Mouse (Mus musculus): ENCODE data around the gene Acsf3. TPM values are rescaled to one million over a fixed set of nuclear protein-coding genes. Genes with fewer than 3 reads are reported as not detected.

Gene Acsf3
- polyA plus RNA-seq, 2 experiments, result 5.4 to 5.7 TPM

DNA sequence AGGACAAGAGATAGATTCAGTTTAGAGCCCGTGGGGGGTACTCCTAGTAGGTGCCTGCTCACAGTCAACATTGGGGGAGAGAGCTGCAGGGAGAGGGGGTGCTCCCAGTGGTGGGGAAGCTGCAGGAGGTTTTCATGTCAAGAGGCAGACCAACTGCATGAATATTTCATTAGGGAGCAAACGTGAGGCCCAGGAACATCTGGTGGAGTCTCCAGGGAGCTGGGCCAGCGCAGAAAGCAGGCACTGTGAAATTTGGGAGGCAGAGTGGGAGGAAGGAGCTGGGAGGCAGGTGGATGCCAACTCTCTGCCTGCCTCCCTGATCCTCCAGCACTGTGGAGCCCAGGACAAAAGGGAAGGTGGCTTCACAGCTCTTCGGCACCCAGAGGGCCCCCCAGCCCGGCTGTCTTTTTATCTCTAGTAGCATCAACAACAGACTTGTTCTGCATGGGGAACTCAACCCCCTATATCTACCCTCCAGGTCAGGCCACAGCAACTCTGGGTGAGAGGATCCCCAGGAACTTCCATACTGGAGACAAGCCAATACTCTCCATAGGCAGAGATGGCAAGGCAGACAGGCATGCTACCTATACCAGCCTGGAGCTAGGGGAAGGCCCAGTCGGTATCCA, 25.8 kb upstream of the Acsf3 start:
- H3K36me3 ChIP-seq (replicated peaks; ENCODE audit: control insufficient read depth, insufficient read depth, low read depth), result no peaks in the 10 kb centered on the region
- no peak for DNase-seq (ENCODE audit: low read depth in 3 of 3, low spot score in 3 of 3)
- no peak overlapping the region for H3K4me3 ChIP-seq (ENCODE audit: insufficient read depth in 1 of 2, low read depth in 2 of 2, low read length in 2 of 2)
- no peaks in the 10 kb centered on the region for H3K9me3 ChIP-seq (ENCODE audit: control insufficient read depth, low read length)
- no peak overlapping the region for H3K27ac ChIP-seq
- peaks cover 13% of the 10 kb centered on the region for H3K27me3 ChIP-seq (ENCODE audit: control insufficient read depth, insufficient read depth, low read length)
- H3K4me2 ChIP-seq (ENCODE audit: low read depth), result no peak overlapping the region
- no peak overlapping the region for H3K9ac ChIP-seq (replicated peaks)
- no peak for ATAC-seq (ENCODE audit: insufficient read depth)
- 46% methylated on average over 6 of the region's 6 CpGs for WGBS (ENCODE audit: insufficient replicate concordance)
- TF ChIP-seq EP300 (IDR thresholded peaks at IDR 0.05; ENCODE audit: low read depth) (no peak), CTCF (IDR thresholded peaks at IDR 0.05; ENCODE audit: low read depth) (no peak)
- H3K4me1 ChIP-seq (replicated peaks; ENCODE audit: control insufficient read depth in 2 of 2, insufficient read depth in 2 of 2, low read length in 1 of 2), result no peaks in the 10 kb centered on the region

DNA sequence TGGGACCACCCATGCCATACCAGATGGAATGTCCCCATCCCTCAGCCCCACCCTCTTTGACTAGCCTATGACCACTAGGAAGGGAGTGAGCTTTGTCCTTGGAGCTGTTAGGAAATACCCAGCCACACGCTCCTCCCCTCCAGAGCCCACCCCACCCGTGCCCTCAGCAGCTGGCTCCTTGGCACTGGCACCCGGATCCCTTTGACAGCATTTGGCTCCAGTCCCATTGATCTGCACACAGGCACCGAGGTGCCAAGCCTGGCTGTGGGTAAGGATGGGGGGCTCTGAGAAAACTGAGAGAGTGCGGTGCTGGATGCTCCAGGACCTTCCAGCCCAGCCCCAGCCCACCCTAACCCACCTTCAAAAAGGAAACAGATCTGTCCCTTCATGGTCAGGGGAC, 23.9 kb upstream of the Acsf3 start:
- Histone ChIP-seq H3K36me3 (replicated peaks; ENCODE audit: control insufficient read depth, insufficient read depth, low read depth) (no peaks in the 10 kb centered on the region), H3K9me3 (ENCODE audit: control insufficient read depth, low read length) (no peaks in the 10 kb centered on the region), H3K27ac (no peak overlapping the region), H3K4me3 (ENCODE audit: insufficient read depth in 1 of 2, low read depth in 2 of 2, low read length in 2 of 2) (no peak overlapping the region), H3K9ac (replicated peaks) (no peak overlapping the region), H3K4me2 (ENCODE audit: low read depth) (no peak overlapping the region), H3K4me1 (replicated peaks; ENCODE audit: control insufficient read depth in 2 of 2, insufficient read depth in 2 of 2, low read length in 1 of 2) (no peaks in the 10 kb centered on the region), H3K27me3 (ENCODE audit: control insufficient read depth, insufficient read depth, low read length) (peaks cover 3% of the 10 kb centered on the region; the same call in 1 of the 2 replicates)
- WGBS (ENCODE audit: insufficient replicate concordance), result 79% methylated on average over 5 of the region's 5 CpGs
- DNase-seq (ENCODE audit: low read depth in 3 of 3, low spot score in 3 of 3) (no peak), ATAC-seq (ENCODE audit: insufficient read depth) (no peak)
- TF ChIP-seq CTCF (IDR thresholded peaks at IDR 0.05; ENCODE audit: low read depth), result no peak

DNA sequence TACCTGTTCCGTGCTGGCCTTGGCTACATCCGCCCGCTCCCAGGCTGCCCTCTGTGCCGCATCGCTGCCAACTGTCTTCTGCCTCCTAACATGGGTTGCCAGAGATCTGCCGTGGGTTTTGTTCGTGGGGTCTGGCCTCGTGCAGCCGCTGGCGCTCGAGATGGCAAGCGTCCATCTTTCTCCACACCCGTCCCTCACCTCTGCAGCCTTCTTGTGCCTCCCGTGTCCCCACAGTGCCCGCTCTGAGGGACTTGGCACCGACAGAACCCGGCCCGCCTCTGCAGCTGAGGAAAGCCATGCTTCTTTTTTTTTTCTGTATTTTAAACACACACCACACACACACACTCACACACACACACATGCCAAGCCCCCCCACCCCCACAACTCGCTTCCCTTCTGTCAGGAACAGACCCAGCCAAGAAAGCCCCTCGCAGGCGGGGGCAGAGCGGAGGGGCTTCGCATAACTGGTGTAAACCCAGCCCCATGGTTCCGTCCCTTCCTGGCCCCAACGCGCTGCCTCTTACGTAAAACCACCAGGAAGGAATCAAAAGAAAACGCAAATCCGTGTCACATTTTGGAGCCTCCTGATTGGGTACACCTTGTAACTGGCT, 23.1 kb upstream of the Acsf3 start:
- ATAC-seq (ENCODE audit: insufficient read depth) (no peak), DNase-seq (ENCODE audit: low read depth in 3 of 3, low spot score in 3 of 3) (no peak)
- Histone ChIP-seq H3K4me2 (ENCODE audit: low read depth) (no peak overlapping the region), H3K4me1 (replicated peaks; ENCODE audit: control insufficient read depth in 2 of 2, insufficient read depth in 2 of 2, low read length in 1 of 2) (no peaks in the 10 kb centered on the region), H3K36me3 (replicated peaks; ENCODE audit: control insufficient read depth, insufficient read depth, low read depth) (no peaks in the 10 kb centered on the region), H3K4me3 (ENCODE audit: insufficient read depth in 1 of 2, low read depth in 2 of 2, low read length in 2 of 2) (no peak overlapping the region), H3K27ac (no peak overlapping the region), H3K27me3 (ENCODE audit: control insufficient read depth, insufficient read depth, low read length) (peaks cover 3% of the 10 kb centered on the region; the same call in 1 of the 2 replicates), H3K9me3 (ENCODE audit: control insufficient read depth, low read length) (no peaks in the 10 kb centered on the region), H3K9ac (replicated peaks) (no peak overlapping the region)
- 77% methylated on average over 29 of the region's 29 CpGs for WGBS (ENCODE audit: insufficient replicate concordance)
- TF ChIP-seq CTCF (IDR thresholded peaks at IDR 0.05; ENCODE audit: low read depth) (no peak), EP300 (IDR thresholded peaks at IDR 0.05; ENCODE audit: low read depth) (no peak)

DNA sequence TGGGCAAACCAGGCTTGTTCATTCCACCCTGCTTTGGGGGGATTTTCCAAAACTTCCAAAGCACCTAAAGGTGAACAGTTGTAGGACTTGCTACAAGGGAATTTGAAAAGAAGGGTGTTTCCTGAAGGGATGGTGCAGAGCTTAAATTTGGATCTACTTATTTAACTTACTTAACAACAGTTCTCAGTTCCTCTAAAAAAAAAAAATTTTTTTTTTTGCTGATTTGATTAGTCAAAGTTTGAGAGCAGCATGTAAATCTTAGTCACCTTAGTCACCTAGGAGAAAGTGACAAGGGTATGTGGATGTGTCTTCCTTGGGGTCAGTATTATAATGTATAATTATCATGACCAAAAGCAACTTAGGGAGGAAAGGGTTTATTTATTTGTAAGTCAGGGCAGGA, 16.7 kb upstream of the Acsf3 start:
- Histone ChIP-seq H3K4me3 (ENCODE audit: insufficient read depth in 1 of 2, low read depth in 2 of 2, low read length in 2 of 2) (no peak overlapping the region), H3K27me3 (ENCODE audit: control insufficient read depth, insufficient read depth, low read length) (peaks cover 2% of the 10 kb centered on the region; the same call in 1 of the 2 replicates), H3K9me3 (ENCODE audit: control insufficient read depth, low read length) (no peaks in the 10 kb centered on the region), H3K4me1 (replicated peaks; ENCODE audit: control insufficient read depth in 2 of 2, insufficient read depth in 2 of 2, low read length in 1 of 2) (peaks cover 0 to 7% of the 10 kb centered on the region in 2 experiments; a peak in 2 of 4 replicates), H3K27ac (no peak overlapping the region), H3K36me3 (replicated peaks; ENCODE audit: control insufficient read depth, insufficient read depth, low read depth) (no peaks in the 10 kb centered on the region), H3K4me2 (ENCODE audit: low read depth) (no peak overlapping the region), H3K9ac (replicated peaks) (no peak overlapping the region)
- DNase-seq (ENCODE audit: low read depth in 3 of 3, low spot score in 3 of 3) (no peak), ATAC-seq (ENCODE audit: insufficient read depth) (no peak)
- TF ChIP-seq CTCF (IDR thresholded peaks at IDR 0.05; ENCODE audit: low read depth) (no peak), EP300 (IDR thresholded peaks at IDR 0.05; ENCODE audit: low read depth) (no peak)

DNA sequence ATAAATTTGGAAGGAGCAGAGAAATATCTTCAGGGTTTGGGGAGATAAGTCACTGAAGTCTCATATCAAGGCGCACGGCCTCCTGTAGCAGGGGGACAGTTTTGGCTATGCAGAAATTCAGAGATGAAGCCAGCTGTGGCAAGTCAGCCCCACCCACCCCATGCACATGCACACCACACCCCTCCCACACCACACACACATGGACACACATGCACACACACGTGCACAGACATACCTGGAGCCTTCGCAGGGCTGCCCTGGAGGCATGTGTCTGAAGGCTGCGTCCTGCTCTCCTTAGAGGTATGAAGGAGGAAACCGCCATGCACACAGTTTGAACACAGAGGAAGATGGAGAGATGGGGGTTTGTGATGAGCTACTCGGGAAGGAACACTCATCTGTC, 15.2 kb upstream of the Acsf3 start:
- Histone ChIP-seq H3K9ac (replicated peaks) (no peak overlapping the region), H3K4me1 (replicated peaks; ENCODE audit: control insufficient read depth in 2 of 2, insufficient read depth in 2 of 2, low read length in 1 of 2) (peaks cover 0 to 11% of the 10 kb centered on the region in 2 experiments; a peak in 2 of 4 replicates), H3K27me3 (ENCODE audit: control insufficient read depth, insufficient read depth, low read length) (peaks cover 2% of the 10 kb centered on the region; the same call in 1 of the 2 replicates), H3K36me3 (replicated peaks; ENCODE audit: control insufficient read depth, insufficient read depth, low read depth) (no peaks in the 10 kb centered on the region), H3K9me3 (ENCODE audit: control insufficient read depth, low read length) (no peaks in the 10 kb centered on the region), H3K4me3 (ENCODE audit: insufficient read depth in 1 of 2, low read depth in 2 of 2, low read length in 2 of 2) (no peak overlapping the region), H3K4me2 (ENCODE audit: low read depth) (no peak overlapping the region), H3K27ac (no peak overlapping the region)
- WGBS (ENCODE audit: insufficient replicate concordance), result 41% methylated on average over 7 of the region's 7 CpGs
- TF ChIP-seq EP300 (IDR thresholded peaks at IDR 0.05; ENCODE audit: low read depth) (no peak), CTCF (IDR thresholded peaks at IDR 0.05; ENCODE audit: low read depth) (no peak)
- ATAC-seq (ENCODE audit: insufficient read depth) (0 out of 2 replicates have a peak, but pooled peaks have one; percentile 10), DNase-seq (ENCODE audit: low read depth in 3 of 3, low spot score in 3 of 3) (no peak)
